7 mouse cellular contexts compared by ENCODE assay signal in genomic region chr17:7904992-7905391, GRCm38 (mm10).
"Had no signal": no experiment of that assay in that cellular context is flagged by ENCODE, and none has a peak within 500 bp of the region (broad histone marks: within the 10 kb centered on the region; RNA-seq: fewer than 3 reads in every experiment).

No protein-coding gene starts in this region.

- ATAC-seq: midbrain, embryonic 16.5 days had no signal

- DNase-seq: kidney, postnatal 14 days; left cerebral cortex, postnatal 4 days; lung, adult 18-20 months; right cerebral cortex, postnatal 25 days; thymus, adult 18-20 months; thymus, postnatal 14 days had no signal
